Mouse (Mus musculus): ENCODE data around the gene Rpl26. TPM values are rescaled to one million over a fixed set of nuclear protein-coding genes. Genes with fewer than 3 reads are reported as not detected.

Gene Rpl26
- total RNA-seq, 2 experiments from 2014 or later = 894 to 903 TPM

DNA sequence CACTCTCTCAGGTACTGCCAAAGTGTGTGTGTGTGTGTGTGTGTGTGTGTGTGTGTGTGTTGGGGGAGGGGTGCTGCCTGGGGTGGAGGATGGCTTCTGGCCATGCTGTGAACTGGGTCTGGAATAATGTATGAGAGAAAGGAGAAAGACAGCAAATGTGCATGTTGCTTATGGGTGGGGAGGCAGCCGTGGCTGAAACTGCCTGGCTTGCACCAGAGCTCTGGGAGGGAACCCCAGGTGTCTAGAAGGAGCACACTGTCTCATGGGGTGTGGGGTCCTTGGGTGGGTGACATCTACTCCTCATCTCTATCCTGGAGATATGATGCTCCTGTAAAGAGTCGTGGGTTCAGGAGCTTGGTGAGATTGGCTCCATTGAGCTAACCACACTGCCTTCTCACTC, 12.7 kb upstream of the Rpl26 start:
- DNase-seq (ENCODE audit: low spot score in 2 of 2) = no peak

DNA sequence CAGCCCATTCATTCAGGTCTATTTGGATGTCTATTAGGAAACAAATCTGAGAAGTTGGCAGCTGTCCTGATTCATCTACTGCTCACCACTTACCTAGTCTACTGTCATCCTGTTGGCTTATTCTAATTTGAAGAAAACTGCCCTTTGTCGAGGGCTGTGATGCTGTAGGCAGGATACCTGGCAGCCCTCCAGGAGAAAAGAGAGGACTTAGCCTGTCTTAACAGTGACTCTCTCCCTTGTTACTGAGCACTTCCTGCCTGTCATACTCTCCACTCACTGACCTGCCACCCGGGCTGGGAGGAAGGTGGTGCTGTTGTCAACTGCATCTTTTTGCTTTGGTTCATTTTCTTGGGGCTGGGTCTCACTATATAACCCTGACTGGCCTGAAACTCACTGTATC, 10.8 kb upstream of the Rpl26 start:
- DNase-seq (ENCODE audit: low spot score in 2 of 2) = no peak

DNA sequence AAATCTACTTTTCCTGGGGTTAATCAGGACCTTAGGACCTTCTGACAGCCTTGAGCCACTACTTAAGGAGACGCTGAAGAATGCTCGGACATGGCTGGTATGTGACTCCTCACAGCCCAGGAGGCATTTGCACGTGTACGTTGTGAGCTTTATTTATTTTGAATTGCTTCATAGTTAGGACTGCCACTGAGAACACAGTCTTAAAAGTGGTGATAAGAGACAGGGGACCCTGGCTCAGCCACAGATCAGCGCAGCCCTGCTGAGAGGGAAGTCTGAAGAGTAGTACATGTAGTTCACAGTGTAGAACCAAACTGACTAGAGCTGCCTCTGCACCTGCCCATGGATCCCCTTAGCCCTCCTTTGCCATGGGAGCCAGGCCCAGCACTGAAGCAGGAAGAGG, 9.6 kb upstream of the Rpl26 start:
- no peak for DNase-seq (ENCODE audit: low spot score in 2 of 2)

DNA sequence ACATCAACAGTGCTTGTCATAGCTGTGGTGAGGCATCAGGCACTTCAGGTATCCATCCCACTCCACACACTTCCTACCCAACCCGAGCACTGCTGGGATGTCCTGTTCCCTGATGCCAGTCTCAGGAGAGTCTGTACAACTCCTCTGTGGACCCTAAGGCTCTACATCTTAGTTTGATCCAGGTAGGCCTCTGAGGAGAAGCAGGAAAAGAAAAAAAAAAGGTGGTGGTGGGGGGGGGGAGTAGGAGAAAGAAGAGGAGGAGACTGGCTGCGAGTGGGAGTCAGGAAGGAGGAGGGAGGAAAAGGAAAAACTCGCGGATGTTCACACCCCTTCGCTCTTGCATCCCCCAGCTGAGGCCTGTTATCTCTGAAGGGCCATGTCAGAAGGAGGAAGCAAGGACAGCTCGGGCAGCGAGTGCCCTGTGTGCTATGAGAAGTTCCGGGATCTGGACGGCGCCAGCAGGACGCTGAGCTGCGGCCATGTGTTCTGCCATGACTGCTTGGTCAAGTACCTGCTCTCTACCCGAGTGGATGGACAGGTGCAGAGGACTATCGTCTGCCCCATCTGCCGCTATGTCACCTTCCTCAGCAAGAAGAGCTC, 9.1 kb upstream of the Rpl26 start:
- DNase-seq (ENCODE audit: low spot score in 2 of 2) = no peak

DNA sequence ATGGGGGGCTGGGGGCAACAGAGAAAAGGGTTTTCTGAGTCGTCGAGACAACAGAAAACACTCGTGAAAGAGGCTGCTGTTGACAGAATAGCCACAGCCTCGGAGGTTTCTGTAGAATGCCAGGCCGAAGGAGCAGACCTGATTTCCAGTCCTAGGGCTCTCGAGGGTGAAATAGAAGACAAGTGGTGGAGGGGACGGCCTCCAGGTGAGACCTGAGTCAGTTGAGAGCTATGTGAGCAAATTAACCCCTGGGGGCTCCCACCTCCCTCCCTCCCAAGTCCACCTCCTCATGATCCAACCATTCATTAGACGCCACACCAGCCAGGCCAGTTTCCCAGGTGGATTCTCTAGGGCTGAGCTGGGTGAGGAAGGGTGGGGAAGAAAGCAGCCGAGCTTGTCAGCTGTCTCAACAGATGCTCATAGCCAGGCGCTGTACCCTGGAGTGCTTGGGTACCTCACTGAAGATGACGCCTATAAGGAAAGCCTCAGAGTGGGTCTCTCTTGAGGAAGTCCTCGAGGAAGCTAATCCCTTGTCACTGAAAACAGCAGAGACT, 7.4 kb upstream of the Rpl26 start:
- DNase-seq (ENCODE audit: low spot score in 2 of 2) = no peak

DNA sequence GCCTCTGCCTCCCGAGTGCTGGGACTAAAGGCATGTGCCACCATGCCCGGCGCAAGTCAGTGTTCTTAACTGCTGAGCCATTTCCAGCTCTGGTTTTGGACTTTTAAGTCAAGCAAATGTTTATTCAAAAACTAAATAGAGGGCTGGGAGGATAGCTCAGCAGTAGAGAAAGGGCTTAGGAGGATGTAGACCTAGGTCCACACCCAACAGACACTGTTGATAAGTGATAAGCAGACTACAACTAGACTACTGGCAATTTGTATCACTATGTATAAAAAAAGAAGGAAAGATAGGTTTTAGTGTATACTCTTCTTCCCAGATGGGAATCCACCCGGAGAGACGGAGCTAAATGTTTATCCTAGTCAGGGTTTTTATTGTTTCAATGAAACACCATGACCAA, 5.1 kb upstream of the Rpl26 start:
- DNase-seq (ENCODE audit: low spot score in 2 of 2) = no peak

DNA sequence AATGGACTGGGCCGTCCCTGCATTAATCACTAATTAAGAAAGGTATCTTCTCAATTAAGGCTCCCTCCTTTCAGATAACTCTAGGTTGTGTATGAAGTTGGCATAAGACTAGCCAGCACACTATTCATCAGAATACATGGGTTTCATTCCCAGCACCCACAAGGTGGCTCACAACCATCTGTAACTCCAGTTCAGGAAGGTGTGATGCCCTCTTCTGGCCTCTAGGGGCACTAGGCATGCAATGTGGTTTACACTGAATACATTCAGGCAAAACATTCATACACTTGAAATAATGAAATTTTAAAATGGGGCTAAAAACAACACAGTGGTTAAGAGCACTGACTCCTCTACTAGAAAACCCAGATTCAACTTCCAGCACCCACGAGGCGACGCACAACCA, 4.3 kb upstream of the Rpl26 start:
- peak; percentile 21 to 32 for DNase-seq (ENCODE audit: low spot score in 2 of 2)

DNA sequence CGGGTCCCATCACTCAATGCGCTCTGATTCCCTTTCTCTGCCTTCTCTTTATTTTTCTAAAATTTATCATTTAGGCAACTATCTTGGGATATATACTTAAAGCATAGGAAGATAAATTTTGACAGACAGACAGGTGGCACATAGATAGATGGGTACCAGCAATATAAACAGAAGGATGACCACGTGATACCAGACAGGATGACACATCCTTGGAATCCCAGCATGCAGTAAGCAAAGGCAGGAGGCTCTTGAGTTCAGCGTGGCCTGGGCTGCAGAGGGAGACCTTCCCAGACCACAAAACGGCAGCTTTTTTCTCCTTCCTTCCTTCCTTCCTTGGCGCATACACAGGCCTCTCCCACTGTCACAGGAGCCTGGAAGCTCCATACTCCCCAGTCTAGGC, 3.5 kb upstream of the Rpl26 start:
- DNase-seq (ENCODE audit: low spot score in 2 of 2) = no peak

DNA sequence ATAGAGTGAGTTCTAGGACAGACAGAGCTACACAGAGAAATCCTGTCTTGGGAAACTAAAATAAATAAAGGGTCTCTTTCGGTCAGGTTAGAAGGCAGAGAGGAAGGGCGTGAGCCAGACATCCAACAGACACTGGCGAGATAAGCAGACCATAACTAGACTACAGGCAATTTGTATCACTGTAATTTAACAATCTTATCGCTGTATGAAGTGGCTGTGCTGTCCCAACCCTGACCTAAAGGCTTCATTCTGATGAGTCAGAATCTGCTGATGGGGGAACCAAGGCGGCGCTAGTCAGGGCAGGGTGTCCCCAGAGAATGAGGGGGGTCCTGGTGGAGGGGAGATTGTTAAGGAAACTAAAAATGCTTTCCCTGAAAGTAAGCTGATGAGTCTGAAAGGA, 2.6 kb upstream of the Rpl26 start:
- DNase-seq (ENCODE audit: low spot score in 2 of 2) = no peak

DNA sequence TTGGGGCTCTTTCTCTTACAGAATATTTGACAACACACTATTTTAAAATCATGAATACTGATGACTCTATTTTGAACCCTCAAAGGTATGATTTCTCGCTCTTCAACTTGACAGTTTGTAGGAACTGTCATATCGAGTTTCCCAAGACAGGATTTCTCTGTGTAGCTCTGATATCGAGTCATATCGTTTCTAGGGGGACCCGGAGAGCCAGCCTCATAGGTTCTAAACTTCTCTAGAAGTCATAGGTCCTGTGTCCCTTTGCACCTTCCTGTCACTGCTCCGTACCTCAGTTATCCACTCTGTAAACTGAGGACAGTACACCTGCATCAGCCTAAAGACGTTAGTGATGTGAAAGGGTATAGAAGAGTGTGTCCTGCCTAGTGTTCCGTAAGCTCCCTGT, 1.6 kb upstream of the Rpl26 start:
- no peak for DNase-seq (ENCODE audit: low spot score in 2 of 2)

DNA sequence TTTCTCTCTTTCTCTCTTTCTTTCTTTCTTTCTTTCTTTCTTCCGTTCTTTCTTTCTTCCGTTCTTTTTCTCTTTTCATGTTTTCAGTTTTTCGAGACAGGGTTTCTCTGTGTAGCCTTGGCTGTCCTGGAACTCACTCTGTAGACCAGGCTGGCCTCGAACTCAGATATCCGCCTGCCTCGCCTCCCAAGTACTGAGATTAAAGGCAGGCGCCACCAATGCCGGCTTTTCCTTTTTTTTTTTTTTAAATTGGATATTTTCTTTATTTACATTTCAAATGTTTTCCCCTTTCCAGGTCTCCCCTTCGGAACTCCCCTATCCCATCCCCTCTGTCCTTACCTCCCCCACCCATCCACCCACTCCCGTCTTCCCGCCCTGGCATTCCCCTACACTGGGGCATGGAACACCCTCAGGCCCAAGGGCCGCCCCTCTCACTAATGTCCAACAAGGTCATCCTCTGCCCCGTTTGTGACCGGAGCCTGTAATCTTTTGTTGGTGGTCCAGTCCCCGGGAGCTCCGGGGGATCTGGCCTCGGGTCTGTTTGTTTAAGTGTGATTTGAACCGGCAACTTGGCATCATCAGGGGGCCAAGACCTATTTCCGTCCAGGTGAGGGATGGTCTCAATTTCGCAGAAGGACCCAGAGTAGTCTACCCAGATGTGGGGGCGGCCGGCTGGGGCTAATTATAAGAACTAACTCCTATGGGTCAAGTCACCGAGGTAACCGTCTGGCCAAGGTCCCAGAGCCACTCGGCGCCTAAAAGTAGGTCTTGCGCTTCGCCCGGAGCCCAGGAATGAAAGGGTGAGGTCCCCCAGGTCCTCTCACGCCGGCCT, 648 bp upstream of the Rpl26 start:
- peak in 1 of 2 experiments; percentile 3 for DNase-seq (ENCODE audit: low spot score in 2 of 2)

DNA sequence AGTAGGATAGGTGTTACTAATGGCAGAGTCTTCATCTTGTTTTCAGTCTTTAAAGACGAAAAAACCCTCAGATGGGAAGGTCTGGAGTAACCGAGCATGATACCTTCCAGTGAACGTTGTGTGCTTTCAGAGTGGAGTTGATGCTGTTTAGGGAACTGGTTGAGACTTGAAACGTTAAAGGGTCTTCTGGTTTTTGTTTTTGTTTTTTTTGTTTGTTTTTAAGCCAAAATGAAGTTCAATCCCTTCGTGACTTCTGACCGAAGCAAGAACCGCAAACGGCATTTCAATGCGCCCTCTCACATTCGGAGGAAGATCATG, 623 bp downstream of the Rpl26 start:
- no peak for DNase-seq (ENCODE audit: low spot score in 2 of 2)

DNA sequence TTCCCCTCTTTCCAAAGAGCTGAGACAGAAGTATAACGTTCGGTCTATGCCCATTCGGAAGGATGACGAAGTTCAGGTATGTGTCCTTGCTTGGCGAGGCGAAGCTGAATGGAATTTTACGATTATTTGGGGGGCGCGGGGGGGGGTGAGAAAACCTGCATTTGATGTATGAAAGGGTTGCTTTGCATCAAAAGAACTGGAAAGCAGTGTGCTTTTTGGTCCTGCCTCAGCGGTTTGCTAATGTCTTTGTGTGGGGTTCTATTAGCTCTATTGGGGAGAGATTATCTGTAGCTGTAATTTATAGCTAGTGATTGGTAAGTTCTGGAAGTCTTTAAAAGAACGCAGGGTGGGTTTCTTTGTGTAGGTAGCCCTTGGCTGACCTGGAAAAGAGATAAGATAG, 984 bp downstream of the Rpl26 start:
- no peak for DNase-seq (ENCODE audit: low spot score in 2 of 2)

DNA sequence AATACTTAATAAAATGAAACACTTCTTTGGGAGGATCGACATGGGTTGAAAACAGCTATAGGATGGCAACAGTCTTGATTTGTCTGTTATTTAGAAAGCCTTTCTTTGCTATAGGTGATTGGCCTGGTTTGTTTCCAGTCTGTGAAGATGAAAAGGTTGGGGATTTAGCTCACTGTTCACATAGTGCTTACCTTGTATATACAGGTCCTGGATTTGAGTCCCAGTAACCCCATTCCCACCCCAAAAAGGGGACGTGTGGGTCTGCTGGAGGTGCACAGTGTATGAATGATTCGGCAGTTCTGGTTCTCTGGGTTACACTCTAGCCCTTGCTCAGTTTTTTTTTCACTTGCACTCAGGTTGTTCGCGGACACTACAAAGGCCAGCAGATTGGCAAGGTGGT, 1.4 kb downstream of the Rpl26 start:
- no peak for DNase-seq (ENCODE audit: low spot score in 2 of 2)

DNA sequence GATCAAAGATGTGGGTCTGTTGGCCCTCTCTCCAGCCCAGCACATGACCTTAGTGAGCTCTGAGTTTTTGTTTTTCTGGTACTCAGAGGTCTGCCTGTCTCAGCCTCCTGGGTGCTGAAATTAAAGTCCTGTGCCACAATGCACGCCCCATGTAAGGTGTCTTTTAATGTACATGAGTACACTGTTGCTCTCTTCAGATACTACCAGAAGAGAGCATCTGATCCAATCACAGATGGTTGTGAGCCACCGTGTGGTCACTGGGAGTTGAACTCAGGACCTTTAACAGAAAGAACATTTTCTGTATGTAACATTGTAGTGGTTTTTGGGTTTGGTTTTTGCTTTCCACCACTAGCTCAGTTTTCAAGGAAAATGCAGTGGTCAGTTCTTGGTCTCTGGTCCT, 2.4 kb downstream of the Rpl26 start:
- DNase-seq (ENCODE audit: low spot score in 2 of 2) = no peak

DNA sequence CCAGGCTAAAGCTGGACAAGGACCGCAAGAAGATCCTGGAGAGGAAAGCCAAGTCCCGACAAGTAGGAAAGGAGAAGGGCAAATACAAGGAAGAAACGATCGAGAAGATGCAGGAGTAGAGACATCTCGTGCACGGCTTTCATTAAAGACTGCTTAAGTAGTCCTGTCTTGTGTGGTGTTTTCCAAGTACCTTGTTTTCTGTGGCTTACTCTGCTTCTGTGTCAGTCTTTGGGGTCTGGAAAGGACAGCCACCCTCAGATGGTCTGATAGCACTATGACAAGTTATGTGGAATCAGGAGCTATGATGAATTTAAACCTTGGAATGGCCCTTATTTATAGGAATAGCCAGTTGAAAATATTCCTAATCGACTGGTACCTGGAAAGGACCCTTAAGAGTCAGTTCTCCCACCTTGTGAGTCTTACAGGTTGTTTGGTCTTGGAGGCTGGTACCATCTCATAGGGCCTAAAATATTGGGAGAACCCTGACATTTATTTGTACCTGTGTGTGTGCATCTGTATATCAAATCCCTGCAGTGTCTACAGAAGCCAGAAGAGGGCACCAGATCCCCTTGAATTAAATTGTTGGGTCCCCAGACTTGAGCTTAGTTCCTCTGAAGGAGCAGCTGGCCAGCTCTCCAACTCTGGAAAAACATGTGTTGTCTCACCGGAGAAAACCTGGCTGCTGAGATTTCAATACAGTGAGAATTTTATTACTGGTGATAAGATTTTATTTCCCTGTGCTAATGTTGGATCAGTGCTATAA, 3.2 kb downstream of the Rpl26 start:
- DNase-seq (ENCODE audit: low spot score in 2 of 2) = peak; percentile 76 to 79

DNA sequence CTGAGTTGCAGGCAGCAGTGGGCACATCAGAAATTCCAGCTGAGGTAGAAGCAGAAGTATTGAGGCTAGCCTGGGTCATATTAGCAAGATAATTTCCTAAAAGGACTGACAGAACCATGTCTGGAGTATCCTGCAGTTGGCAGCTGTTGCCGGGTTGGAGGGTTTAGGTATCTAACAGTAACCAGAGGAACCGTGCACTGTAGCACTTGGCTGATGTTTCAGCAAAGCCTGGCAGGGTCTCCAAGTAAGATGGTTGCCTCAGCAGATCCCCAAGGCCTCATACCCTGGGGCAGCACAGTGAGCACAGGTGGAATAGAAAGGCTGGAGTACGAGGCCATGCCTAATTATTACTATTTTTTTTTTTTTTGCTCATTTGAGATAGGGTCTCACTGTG, 3.8 kb downstream of the Rpl26 start:
- DNase-seq (ENCODE audit: low spot score in 2 of 2) = no peak

DNA sequence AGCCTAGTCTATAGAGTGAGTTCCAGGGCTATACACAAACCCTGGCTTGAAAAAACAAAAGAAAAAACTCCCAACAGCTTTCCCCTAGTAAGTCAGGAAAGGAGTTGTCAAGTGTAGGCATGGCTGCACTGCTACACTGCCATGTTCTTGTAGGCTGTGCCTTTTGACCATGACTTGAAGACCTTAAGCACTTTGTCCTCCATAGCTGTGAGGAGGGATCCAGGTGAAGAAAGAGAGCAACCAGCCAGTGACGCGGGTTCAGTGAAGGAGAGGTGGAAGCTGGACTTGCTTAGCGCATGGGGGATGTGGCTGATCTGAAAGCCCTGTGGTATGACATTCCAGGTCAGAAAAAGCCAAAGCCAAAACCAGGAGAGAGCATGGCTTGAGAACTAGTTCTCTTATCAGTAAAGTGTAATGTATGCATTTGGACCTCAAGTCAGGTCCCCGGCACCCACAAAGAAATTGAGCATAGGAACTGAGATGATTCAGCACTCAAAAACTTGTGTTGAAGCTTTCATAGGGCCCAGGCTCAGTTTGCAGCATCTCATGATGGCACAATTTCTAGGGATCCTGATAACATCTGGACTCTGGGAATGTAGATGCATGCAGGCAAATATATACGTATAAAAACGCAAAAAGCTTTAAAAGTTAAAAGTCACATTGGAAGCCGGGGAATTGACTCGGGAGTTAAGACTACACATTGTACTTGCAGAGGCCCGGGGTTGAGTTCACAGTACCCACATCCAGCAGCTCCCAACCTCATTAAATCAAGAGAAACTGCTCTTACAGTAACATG, 4.5 kb downstream of the Rpl26 start:
- DNase-seq (ENCODE audit: low spot score in 2 of 2) = no peak

DNA sequence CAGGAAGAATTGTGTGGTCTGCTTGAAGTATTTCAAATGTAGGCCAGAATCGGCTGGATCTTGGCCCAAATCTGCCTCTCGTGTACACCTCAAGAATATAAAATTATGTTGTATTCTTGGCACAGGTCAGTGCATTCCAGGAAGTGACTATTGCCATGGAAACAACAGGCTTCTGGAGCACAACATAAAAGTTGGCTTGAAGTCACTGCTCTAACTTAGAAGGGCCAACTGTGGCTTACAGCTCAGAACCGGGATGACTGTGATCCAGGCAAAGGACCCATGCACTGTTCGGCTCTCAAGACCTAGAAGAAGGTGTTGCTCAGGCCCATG, 5.0 kb downstream of the Rpl26 start:
- no peak for DNase-seq (ENCODE audit: low spot score in 2 of 2)

DNA sequence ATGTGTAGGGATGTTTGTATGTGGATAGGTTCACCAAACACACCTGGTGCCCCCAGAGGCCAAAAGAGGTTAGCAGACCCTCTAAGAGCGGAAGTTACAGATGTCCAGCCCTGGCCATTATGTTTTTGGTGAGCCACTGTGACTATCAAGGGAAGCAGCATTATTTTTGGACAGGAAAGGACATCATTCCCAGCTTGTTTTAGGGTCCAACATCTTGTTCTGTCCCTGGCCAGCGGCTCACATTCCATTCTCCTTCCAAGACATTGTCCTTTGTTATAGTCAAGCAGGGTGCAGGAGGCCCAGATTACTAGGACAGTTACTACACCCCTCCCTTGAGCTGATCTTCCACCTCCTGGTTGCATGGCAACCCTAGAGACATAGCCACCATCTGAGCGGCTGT, 5.9 kb downstream of the Rpl26 start:
- no peak for DNase-seq (ENCODE audit: low spot score in 2 of 2)

DNA sequence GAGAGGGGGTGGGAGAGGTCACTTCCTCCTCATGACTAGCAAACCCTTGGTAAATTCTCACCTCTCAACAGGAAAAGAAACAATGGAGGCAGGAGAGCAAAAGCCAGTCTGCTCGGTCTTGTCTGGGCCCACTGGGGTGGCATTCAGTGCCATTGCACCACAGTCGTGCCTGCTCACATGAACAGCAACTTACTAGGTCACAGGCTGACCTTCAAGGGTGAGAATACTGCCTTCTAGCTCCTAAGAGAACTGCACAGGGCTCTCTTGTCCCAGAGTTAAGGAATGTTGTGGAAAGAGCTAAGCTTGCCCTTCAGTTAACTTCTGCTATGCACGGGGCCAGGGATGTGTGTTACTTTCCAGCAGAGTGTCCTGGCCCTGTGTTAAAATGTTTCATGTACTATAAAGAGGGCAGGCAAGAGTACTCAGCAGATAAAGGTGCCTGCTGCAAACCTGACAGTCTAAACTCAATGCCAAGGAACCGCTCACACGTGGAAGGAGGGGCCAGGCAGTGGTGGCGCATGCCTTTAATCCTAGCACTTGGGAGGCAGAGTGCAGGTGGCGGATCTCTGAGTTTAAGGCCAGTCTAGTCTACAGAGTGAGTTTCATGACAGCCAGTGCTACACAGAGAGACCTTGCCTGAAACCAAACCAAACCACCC, 7.6 kb downstream of the Rpl26 start:
- no peak for DNase-seq (ENCODE audit: low spot score in 2 of 2)

Measured in left cerebral cortex, adult 18-20 months (tissue).